Mouse (Mus musculus): ENCODE results near the gene Rbak. TPM values are rescaled to one million over a fixed set of nuclear protein-coding genes. Genes with fewer than 3 reads are reported as not detected.
A peak's percentile ranks its signal among the peaks of the same experiment; 100 is the strongest.

Gene Rbak
- total RNA-seq, 1 experiment, result 11.5 TPM

DNA sequence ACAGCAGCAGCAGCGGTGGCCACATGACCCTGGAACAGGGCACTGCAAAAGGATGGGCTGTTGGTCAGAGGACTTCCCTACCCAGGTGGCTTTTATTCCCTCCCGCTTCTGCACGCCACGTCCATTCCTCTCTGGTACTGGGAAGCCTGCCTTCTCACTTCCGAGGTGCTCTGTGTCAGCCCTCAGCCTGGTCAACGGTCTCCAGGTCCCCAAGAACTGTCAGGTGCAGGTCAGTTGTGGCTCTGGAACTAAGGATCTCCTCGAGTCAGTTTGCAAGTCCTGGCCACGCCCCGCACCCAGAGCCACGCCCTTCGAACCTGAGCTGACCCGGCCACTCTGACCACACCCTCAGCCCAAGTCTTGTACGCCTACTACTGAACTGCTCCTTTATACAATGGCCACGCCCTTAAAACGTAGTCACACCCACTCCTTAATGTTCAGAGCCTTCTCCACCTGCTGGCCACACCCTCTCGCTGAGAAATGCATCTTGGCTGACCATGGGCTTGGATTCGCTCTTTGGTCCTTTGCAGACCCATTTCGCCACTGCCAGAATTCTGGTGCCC, 15.0 kb downstream of the Rbak start:
- TF ChIP-seq HCFC1 (IDR thresholded peaks at IDR 0.05; ENCODE audit: borderline replicate concordance, insufficient read depth, low read length), result no peak
- no peak for TF ChIP-seq MAFK (IDR thresholded peaks at IDR 0.05; ENCODE audit: insufficient read depth, low read depth, low read length)
- no peak for TF ChIP-seq ZC3H11A (IDR thresholded peaks at IDR 0.05; ENCODE audit: borderline replicate concordance, low read depth, low read length)
- TF ChIP-seq ZNF384 (IDR thresholded peaks at IDR 0.05; ENCODE audit: low read depth, low read length), result no peak
- TF ChIP-seq CHD2 (IDR thresholded peaks at IDR 0.05; ENCODE audit: low read depth, low read length), result no peak
- H3K4me1 ChIP-seq (ENCODE audit: control insufficient read depth in 2 of 2, insufficient read depth in 2 of 2, low read length in 2 of 2, poor library complexity in 1 of 2), result peaks cover 2 to 11% of the 10 kb centered on the region in 2 experiments; a peak in 2 of 4 replicates
- H3K9ac ChIP-seq (ENCODE audit: insufficient read depth, low read depth, low read length, poor library complexity, severe bottlenecking), result no peak overlapping the region
- in situ Hi-C loops (cut with MboI; ENCODE audit: low sequenced_read_pairs in 2 of 2, unreplicated experiment in 2 of 2), result no loop called here
- no peaks in the 10 kb centered on the region for H3K36me3 ChIP-seq (ENCODE audit: control insufficient read depth, insufficient read depth, low read length, poor library complexity, severe bottlenecking)
- H3K9me3 ChIP-seq (ENCODE audit: control insufficient read depth, insufficient read depth, low read depth, low read length), result no peaks in the 10 kb centered on the region
- peak overlapping the region; percentile 22 to 43 for H3K4me3 ChIP-seq (ENCODE audit: insufficient read depth in 1 of 2, low read depth in 1 of 2, low read length in 2 of 2, poor library complexity in 1 of 2, severe bottlenecking in 1 of 2)
- no peak overlapping the region for H3K27ac ChIP-seq (ENCODE audit: insufficient read depth, low read depth, low read length, poor library complexity, severe bottlenecking)
- DNase-seq (ENCODE audit: low read depth, low spot score), result peak; percentile 58

GRCm38 (mm10) chr5:143155534-143155933, 25.0 kb downstream of the Rbak start:
- no peaks in the 10 kb centered on the region for H3K9me3 ChIP-seq (ENCODE audit: control insufficient read depth, insufficient read depth, low read depth, low read length)
- H3K9ac ChIP-seq (ENCODE audit: insufficient read depth, low read depth, low read length, poor library complexity, severe bottlenecking), result no peak overlapping the region
- no peak overlapping the region for H3K27ac ChIP-seq (ENCODE audit: insufficient read depth, low read depth, low read length, poor library complexity, severe bottlenecking)
- TF ChIP-seq ZNF384 (IDR thresholded peaks at IDR 0.05; ENCODE audit: low read depth, low read length), result no peak
- peak; percentile 84 for TF ChIP-seq MAFK (IDR thresholded peaks at IDR 0.05; ENCODE audit: insufficient read depth, low read depth, low read length)
- no peak for TF ChIP-seq HCFC1 (IDR thresholded peaks at IDR 0.05; ENCODE audit: borderline replicate concordance, insufficient read depth, low read length)
- TF ChIP-seq CHD2 (IDR thresholded peaks at IDR 0.05; ENCODE audit: low read depth, low read length), result no peak
- no peak for TF ChIP-seq ZC3H11A (IDR thresholded peaks at IDR 0.05; ENCODE audit: borderline replicate concordance, low read depth, low read length)
- no peaks in the 10 kb centered on the region for H3K36me3 ChIP-seq (ENCODE audit: control insufficient read depth, insufficient read depth, low read length, poor library complexity, severe bottlenecking)
- H3K4me1 ChIP-seq (ENCODE audit: control insufficient read depth in 2 of 2, insufficient read depth in 2 of 2, low read length in 2 of 2, poor library complexity in 1 of 2), result no peaks in the 10 kb centered on the region
- no peak overlapping the region for H3K4me3 ChIP-seq (ENCODE audit: insufficient read depth in 1 of 2, low read depth in 1 of 2, low read length in 2 of 2, poor library complexity in 1 of 2, severe bottlenecking in 1 of 2)
- in situ Hi-C loops (cut with MboI; ENCODE audit: low sequenced_read_pairs in 2 of 2, unreplicated experiment in 2 of 2), result no loop called here
- no peak for DNase-seq (ENCODE audit: low read depth, low spot score)

DNA sequence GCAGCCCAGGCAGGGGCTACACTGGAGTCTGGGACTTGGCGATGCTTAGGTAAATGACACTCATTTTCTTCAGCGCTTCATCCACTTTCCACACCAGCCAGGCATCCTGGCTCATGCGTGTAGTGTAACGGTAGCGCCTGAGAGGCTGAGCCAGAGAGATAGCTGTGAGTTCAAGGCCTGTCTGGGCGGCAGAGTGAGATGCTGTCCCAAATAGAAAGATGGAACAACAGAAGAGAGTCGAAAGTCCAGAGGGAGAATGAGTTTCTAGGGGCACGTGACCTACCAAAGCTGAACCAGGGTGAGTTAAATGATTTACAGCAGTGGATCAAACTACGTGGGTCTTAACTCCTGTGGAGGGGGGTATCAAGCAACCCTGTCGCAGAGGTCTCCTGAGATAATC, 26.8 kb downstream of the Rbak start:
- in situ Hi-C loops (cut with MboI; ENCODE audit: low sequenced_read_pairs in 2 of 2, unreplicated experiment in 2 of 2), result no loop called here
- TF ChIP-seq MAFK (IDR thresholded peaks at IDR 0.05; ENCODE audit: insufficient read depth, low read depth, low read length) (no peak), ZNF384 (IDR thresholded peaks at IDR 0.05; ENCODE audit: low read depth, low read length) (no peak), ZC3H11A (IDR thresholded peaks at IDR 0.05; ENCODE audit: borderline replicate concordance, low read depth, low read length) (no peak), CHD2 (IDR thresholded peaks at IDR 0.05; ENCODE audit: low read depth, low read length) (no peak), HCFC1 (IDR thresholded peaks at IDR 0.05; ENCODE audit: borderline replicate concordance, insufficient read depth, low read length) (no peak)
- H3K9ac ChIP-seq (ENCODE audit: insufficient read depth, low read depth, low read length, poor library complexity, severe bottlenecking), result no peak overlapping the region
- no peaks in the 10 kb centered on the region for H3K9me3 ChIP-seq (ENCODE audit: control insufficient read depth, insufficient read depth, low read depth, low read length)
- no peak overlapping the region for H3K4me3 ChIP-seq (ENCODE audit: insufficient read depth in 1 of 2, low read depth in 1 of 2, low read length in 2 of 2, poor library complexity in 1 of 2, severe bottlenecking in 1 of 2)
- H3K27ac ChIP-seq (ENCODE audit: insufficient read depth, low read depth, low read length, poor library complexity, severe bottlenecking), result no peak overlapping the region
- DNase-seq (ENCODE audit: low read depth, low spot score), result no peak
- no peaks in the 10 kb centered on the region for H3K36me3 ChIP-seq (ENCODE audit: control insufficient read depth, insufficient read depth, low read length, poor library complexity, severe bottlenecking)
- no peaks in the 10 kb centered on the region for H3K4me1 ChIP-seq (ENCODE audit: control insufficient read depth in 2 of 2, insufficient read depth in 2 of 2, low read length in 2 of 2, poor library complexity in 1 of 2)

DNA sequence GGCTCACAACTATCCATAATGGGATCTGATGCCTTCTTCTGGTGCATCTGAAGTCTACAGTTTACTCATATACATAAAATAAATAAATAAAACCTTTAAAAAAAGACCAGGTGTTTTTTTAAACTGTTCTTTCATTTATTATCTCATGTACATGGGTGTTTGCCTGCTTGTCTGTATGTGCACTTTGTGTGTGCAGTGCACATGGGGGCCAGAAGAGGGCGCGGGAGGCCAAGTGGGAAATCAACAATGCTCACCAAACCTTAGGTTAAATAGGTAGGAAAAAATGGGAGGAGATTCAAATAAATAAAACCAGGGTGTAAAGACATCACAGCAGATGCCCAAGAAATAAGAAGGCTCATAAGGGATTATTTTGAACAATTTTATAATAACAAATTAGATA, 30.5 kb downstream of the Rbak start:
- in situ Hi-C loops (cut with MboI; ENCODE audit: low sequenced_read_pairs in 2 of 2, unreplicated experiment in 2 of 2), result no loop called here
- H3K36me3 ChIP-seq (ENCODE audit: control insufficient read depth, insufficient read depth, low read length, poor library complexity, severe bottlenecking), result no peaks in the 10 kb centered on the region
- no peak overlapping the region for H3K27ac ChIP-seq (ENCODE audit: insufficient read depth, low read depth, low read length, poor library complexity, severe bottlenecking)
- DNase-seq (ENCODE audit: low read depth, low spot score), result no peak
- no peak overlapping the region for H3K9ac ChIP-seq (ENCODE audit: insufficient read depth, low read depth, low read length, poor library complexity, severe bottlenecking)
- no peaks in the 10 kb centered on the region for H3K4me1 ChIP-seq (ENCODE audit: control insufficient read depth in 2 of 2, insufficient read depth in 2 of 2, low read length in 2 of 2, poor library complexity in 1 of 2)
- no peak overlapping the region for H3K4me3 ChIP-seq (ENCODE audit: insufficient read depth in 1 of 2, low read depth in 1 of 2, low read length in 2 of 2, poor library complexity in 1 of 2, severe bottlenecking in 1 of 2)
- no peaks in the 10 kb centered on the region for H3K9me3 ChIP-seq (ENCODE audit: control insufficient read depth, insufficient read depth, low read depth, low read length)
- no peak for TF ChIP-seq MAFK (IDR thresholded peaks at IDR 0.05; ENCODE audit: insufficient read depth, low read depth, low read length)
- TF ChIP-seq CHD2 (IDR thresholded peaks at IDR 0.05; ENCODE audit: low read depth, low read length), result no peak
- TF ChIP-seq ZC3H11A (IDR thresholded peaks at IDR 0.05; ENCODE audit: borderline replicate concordance, low read depth, low read length), result no peak
- TF ChIP-seq ZNF384 (IDR thresholded peaks at IDR 0.05; ENCODE audit: low read depth, low read length), result no peak
- no peak for TF ChIP-seq HCFC1 (IDR thresholded peaks at IDR 0.05; ENCODE audit: borderline replicate concordance, insufficient read depth, low read length)

Data from ES-E14 (cell line).